Mouse (Mus musculus) CH12.LX (cell line): Measurements from ENCODE around the gene Hbs1l. TPM values are rescaled to one million over a fixed set of nuclear protein-coding genes. Genes with fewer than 3 reads are reported as not detected.

ENCODE experiments used
- DNase-seq: peaks from one replicate; pipeline ENCODE4 v3.0.0-alpha.2; 2013; ENCODE audit errors: extremely low read depth
- H3K27ac ChIP-seq: 2 replicates; pipeline ENCODE4 v1.5.1; 2012; ENCODE audit warnings: low read depth, mild to moderate bottlenecking, control low read depth, moderate library complexity; ENCODE audit not compliant: insufficient read depth
- H3K27me3 ChIP-seq: replicated peaks from 2 replicates; pipeline ENCODE3; 2012; ENCODE audit warnings: inconsistent platforms
- H3K36me3 ChIP-seq, 2 experiments: replicated peaks in 1 of 2; 2 replicates each; pipeline versions ENCODE3 to v1.6.1; 2012; ENCODE audit warnings: inconsistent platforms in 1 of 2, low read length in 1 of 2, mild to moderate bottlenecking in 1 of 2, mixed read lengths in 1 of 2, moderate library complexity in 1 of 2; ENCODE audit not compliant: control insufficient read depth in 1 of 2, insufficient read depth in 1 of 2
- H3K4me1 ChIP-seq, 2 experiments: 2 replicates each; pipeline ENCODE4 v1.6.1; 2012; ENCODE audit warnings: inconsistent platforms in 1 of 2, moderate library complexity in 1 of 2; ENCODE audit not compliant: insufficient read depth in 2 of 2, control insufficient read depth in 1 of 2
- H3K4me2 ChIP-seq: 2 replicates; pipeline ENCODE4 v1.6.1; 2012; ENCODE audit warnings: low read depth, mild to moderate bottlenecking, control low read depth; ENCODE audit not compliant: poor library complexity, insufficient read depth, severe bottlenecking
- H3K4me3 ChIP-seq, 3 experiments: fragments of 150-350 bp in 1 of 3; sonication (generic) in 1 of 3; replicated peaks in 1 of 3; 2 replicates each; pipeline versions ENCODE3 to v1.5.1; 2011 to 2012; ENCODE audit warnings: low read depth in 2 of 3, low read length in 2 of 3, mild to moderate bottlenecking in 2 of 3, moderate library complexity in 2 of 3, control low read depth in 1 of 3, improper control_type of control experiment in 1 of 3, inconsistent platforms in 1 of 3, mixed read lengths in 1 of 3; ENCODE audit not compliant: poor library complexity in 1 of 3
- H3K79me2 ChIP-seq: replicated peaks from 2 replicates; pipeline ENCODE4 v1.6.1; 2012; ENCODE audit warnings: mild to moderate bottlenecking, moderate library complexity; ENCODE audit not compliant: control insufficient read depth, poor library complexity, insufficient read depth, severe bottlenecking; ENCODE audit errors: extremely low read depth
- H3K9ac ChIP-seq: 2 replicates; pipeline ENCODE4 v1.6.1; 2012; ENCODE audit warnings: low read depth, mild to moderate bottlenecking, control low read depth, moderate library complexity; ENCODE audit not compliant: insufficient read depth
- H3K9me3 ChIP-seq: replicated peaks from 2 replicates; pipeline ENCODE3; 2012; ENCODE audit warnings: low read length, inconsistent platforms, mixed read lengths
- CHD1 ChIP-seq: IDR thresholded peaks from 2 replicates; pipeline ENCODE4 v1.6.1; 2012; ENCODE audit warnings: low read depth, low read length, improper control_type of control experiment, inconsistent platforms
- CHD2 ChIP-seq: IDR thresholded peaks from 2 replicates; pipeline ENCODE4 v1.6.1; 2011; ENCODE audit warnings: low read length, improper control_type of control experiment
- CTCF ChIP-seq, 2 experiments: IDR thresholded peaks in 1 of 2; conservative IDR thresholded peaks in 1 of 2; 2 replicates each; pipeline ENCODE4 v1.5.1; 2011 to 2012; ENCODE audit warnings: low read depth in 2 of 2, low read length in 2 of 2, improper control_type of control experiment in 1 of 2, inconsistent platforms in 1 of 2, mild to moderate bottlenecking in 1 of 2, moderate library complexity in 1 of 2
- E2F4 ChIP-seq: IDR thresholded peaks from 2 replicates; pipeline ENCODE4 v1.6.1; 2011; ENCODE audit warnings: low read depth, low read length, improper control_type of control experiment; ENCODE audit not compliant: insufficient replicate concordance
- EP300 ChIP-seq: IDR thresholded peaks from 2 replicates; pipeline ENCODE4 v1.6.1; 2011; ENCODE audit warnings: low read length, improper control_type of control experiment
- ETS1 ChIP-seq: conservative IDR thresholded peaks from 2 replicates; pipeline ENCODE4 v1.6.1; 2012; ENCODE audit warnings: low read depth, mild to moderate bottlenecking, inconsistent platforms, low read length, improper control_type of control experiment, moderate library complexity
- HCFC1 ChIP-seq: IDR thresholded peaks from 2 replicates; pipeline ENCODE4 v1.6.1; 2012; ENCODE audit warnings: low read depth, mild to moderate bottlenecking, inconsistent platforms, low read length, improper control_type of control experiment
- IRF4 ChIP-seq: IDR thresholded peaks from 2 replicates; pipeline ENCODE4 v1.6.1; 2014; ENCODE audit warnings: low read depth, mild to moderate bottlenecking, inconsistent platforms, low read length, improper control_type of control experiment
- JUN ChIP-seq: IDR thresholded peaks from 2 replicates; pipeline ENCODE4 v1.6.1; 2011; ENCODE audit warnings: low read depth, mild to moderate bottlenecking, low read length, improper control_type of control experiment, moderate library complexity; ENCODE audit not compliant: insufficient read depth
- JUND ChIP-seq: conservative IDR thresholded peaks from 2 replicates; pipeline ENCODE4 v1.6.1; 2011; ENCODE audit warnings: low read depth, low read length, improper control_type of control experiment
- MAFK ChIP-seq: IDR thresholded peaks from 2 replicates; pipeline ENCODE4 v1.6.1; 2011; ENCODE audit warnings: low read length, improper control_type of control experiment; ENCODE audit not compliant: insufficient replicate concordance
- MEF2A ChIP-seq: IDR thresholded peaks from 2 replicates; pipeline ENCODE4 v1.6.1; 2014; ENCODE audit warnings: low read depth, mild to moderate bottlenecking, inconsistent platforms, low read length, improper control_type of control experiment, borderline replicate concordance
- MXI1 ChIP-seq: IDR thresholded peaks from 2 replicates; pipeline ENCODE4 v1.6.1; 2011; ENCODE audit warnings: mild to moderate bottlenecking, low read depth, low read length, improper control_type of control experiment
- MYC ChIP-seq: IDR thresholded peaks from 2 replicates; pipeline ENCODE4 v1.6.1; 2011; ENCODE audit warnings: low read depth, mild to moderate bottlenecking, improper control_type of control experiment, low read length
- NELFE ChIP-seq: IDR thresholded peaks from 2 replicates; pipeline ENCODE4 v1.6.1; 2011; ENCODE audit warnings: low read depth, low read length, improper control_type of control experiment
- PAX5 ChIP-seq: IDR thresholded peaks from 2 replicates; pipeline ENCODE4 v1.6.1; 2012; ENCODE audit warnings: low read length, inconsistent platforms, mixed read lengths
- POLR2A ChIP-seq: IDR thresholded peaks from 2 replicates; pipeline ENCODE4 v1.6.1; 2011; ENCODE audit warnings: low read depth, mild to moderate bottlenecking, improper control_type of control experiment, low read length
- RCOR1 ChIP-seq: conservative IDR thresholded peaks from 2 replicates; pipeline ENCODE4 v1.6.1; 2012; ENCODE audit warnings: low read depth, mild to moderate bottlenecking, inconsistent platforms, low read length, improper control_type of control experiment
- SIN3A ChIP-seq: IDR thresholded peaks from 2 replicates; pipeline ENCODE4 v1.6.1; 2012; ENCODE audit warnings: low read length, improper control_type of control experiment, inconsistent platforms
- SMC3 ChIP-seq: IDR thresholded peaks from 2 replicates; pipeline ENCODE4 v1.6.1; 2011; ENCODE audit warnings: low read depth, low read length, improper control_type of control experiment
- TBP ChIP-seq: conservative IDR thresholded peaks from 2 replicates; pipeline ENCODE4 v1.6.1; 2011; ENCODE audit warnings: low read depth, low read length, improper control_type of control experiment
- UBTF ChIP-seq: IDR thresholded peaks from 2 replicates; pipeline ENCODE4 v1.6.1; 2012; ENCODE audit warnings: low read depth, mild to moderate bottlenecking, inconsistent platforms, low read length, improper control_type of control experiment, moderate library complexity
- USF1 ChIP-seq: IDR thresholded peaks from 2 replicates; pipeline ENCODE4 v1.6.1; 2014; ENCODE audit warnings: low read depth, mild to moderate bottlenecking, inconsistent platforms, low read length, improper control_type of control experiment
- ZKSCAN1 ChIP-seq: IDR thresholded peaks from 2 replicates; pipeline ENCODE4 v1.6.1; 2012; ENCODE audit warnings: low read depth, inconsistent platforms, low read length, improper control_type of control experiment, borderline replicate concordance
- ZMIZ1 ChIP-seq: IDR thresholded peaks from 2 replicates; pipeline ENCODE4 v1.6.1; 2012; ENCODE audit warnings: low read depth, mild to moderate bottlenecking, inconsistent platforms, low read length, improper control_type of control experiment
- dilution Hi-C: fragments of 300-500 bp; cut with MboI; formaldehyde crosslinking; loops from 2 replicates; pipeline ENCODE4 v1.14.3; 2020; ENCODE audit warnings: low sequenced_read_pairs; ENCODE audit not compliant: extremely low pct_unique_long_range_greater_than_20kb, extremely low pct_ligation_motif_present
- in situ Hi-C: fragments of 300-500 bp; cut with MboI; formaldehyde crosslinking; loops from 3 replicates; pipeline ENCODE4 v1.14.3; 2019; ENCODE audit warnings: low sequenced_read_pairs, low pct_ligation_motif_present, low pct_unique_long_range_greater_than_20kb, mixed read lengths
- polyA plus RNA-seq: library from polyadenylated mRNA; unstranded; fragments of >175 nt; gene quantifications from 2 replicates; pipeline ENCODE4 v1.2.1, GENCODE M21; 2012; ENCODE audit warnings: low read depth; ENCODE audit not compliant: insufficient read length
- total RNA-seq, 2 experiments: library from RNA; depleted of rRNA; stranded (reverse); fragments of 300-350 nt in 1 of 2; fragments of >200 nt in 1 of 2; gene quantifications; 2 replicates each; pipeline ENCODE4 v1.2.3; 2012 to 2014

The Hbs1l gene
- total and polyA plus RNA-seq, 3 experiments = 99.7 to 111 (median 111) TPM

- Histone ChIP-seq H3K4me3 (no peak overlapping the region), H3K4me1 (peaks cover 0 to 19% of the 10 kb centered on the region in 2 experiments; a peak in 2 of 4 replicates), H3K27ac (no peak overlapping the region), H3K9ac (no peak overlapping the region), H3K4me2 (no peak overlapping the region), H3K27me3 (no peaks in the 10 kb centered on the region), H3K9me3 (peaks cover 3% of the 10 kb centered on the region), H3K79me2 (no peaks in the 10 kb centered on the region), H3K36me3 (no peaks in the 10 kb centered on the region)
- in situ Hi-C loops (no loop called here), dilution Hi-C loops (no loop called here)
- DNase-seq = no peak
- TF ChIP-seq HCFC1 (no peak), CHD1 (no peak), E2F4 (no peak)
These were observed 110.1 kb downstream of the Hbs1l start for GRCm38 (mm10) chr10:21405707-21406534.

- DNase-seq = no peak
These were observed 114.9 kb downstream of the Hbs1l start for GRCm38 (mm10) chr10:21410711-21411110.

DNA sequence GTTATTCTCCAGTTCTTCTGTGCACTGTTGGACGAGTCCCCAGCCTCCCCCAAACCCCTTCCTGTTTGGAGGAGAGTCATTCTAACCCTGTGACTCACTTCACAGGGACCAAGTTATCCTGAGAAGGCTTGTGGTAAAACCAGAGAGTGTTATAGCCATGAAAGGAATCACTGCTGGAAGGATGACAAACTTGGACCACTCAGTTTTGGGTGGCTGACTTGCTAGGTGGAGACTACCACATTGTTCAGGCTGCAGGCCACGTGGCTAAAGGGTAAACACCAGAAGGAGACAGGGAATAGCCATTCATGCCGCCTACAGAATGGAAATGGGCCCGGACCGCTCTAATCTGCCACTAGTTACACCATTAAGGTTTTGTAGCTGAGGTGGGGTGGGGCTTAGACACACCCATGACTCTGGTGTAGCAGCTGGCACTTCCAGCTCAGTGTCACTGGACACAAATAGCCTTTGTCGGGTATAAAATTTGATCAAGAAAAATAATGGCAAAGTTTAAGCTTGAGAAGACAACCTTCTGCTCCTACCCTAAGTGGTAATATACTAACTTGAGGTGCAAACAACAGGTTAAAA lies 115.9 kb downstream of the Hbs1l start:
- no peak for TF ChIP-seq CHD2
- no peak for TF ChIP-seq UBTF
- TF ChIP-seq JUND = no peak
- TF ChIP-seq MAFK = no peak
- TF ChIP-seq RCOR1 = no peak
- no peak for TF ChIP-seq HCFC1
- no peak for TF ChIP-seq ZMIZ1
- TF ChIP-seq SMC3 = no peak
- no peak for TF ChIP-seq PAX5
- no peak for TF ChIP-seq MXI1
- no peak for TF ChIP-seq ETS1
- TF ChIP-seq IRF4 = no peak
- no peak for TF ChIP-seq CHD1
- no peak for TF ChIP-seq TBP
- TF ChIP-seq ZKSCAN1 = no peak
- no peak for TF ChIP-seq MEF2A
- TF ChIP-seq POLR2A = no peak
- TF ChIP-seq, all 38 proteins: peak for 0
- dilution Hi-C loops = no loop called here
- in situ Hi-C loops = no loop called here
- Histone ChIP-seq H3K79me2 (no peaks in the 10 kb centered on the region), H3K27me3 (no peaks in the 10 kb centered on the region), H3K4me2 (no peak overlapping the region), H3K4me1 (no peaks in the 10 kb centered on the region), H3K36me3 (no peaks in the 10 kb centered on the region), H3K27ac (no peak overlapping the region), H3K9me3 (peaks cover 3% of the 10 kb centered on the region), H3K9ac (no peak overlapping the region), H3K4me3 (no peak overlapping the region)
- DNase-seq = no peak

More at GRCm38 (mm10) chr10:21410711-21411110, 114.9 kb downstream of the Hbs1l start:
- Histone ChIP-seq H3K36me3 (no peaks in the 10 kb centered on the region), H3K79me2 (no peaks in the 10 kb centered on the region), H3K4me2 (no peak overlapping the region), H3K4me3 (no peak overlapping the region), H3K27ac (no peak overlapping the region), H3K9ac (no peak overlapping the region), H3K27me3 (no peaks in the 10 kb centered on the region), H3K4me1 (0 out of 4 replicates have a peak, but pooled peaks cover 0 to 7% of the 10 kb centered on the region in 2 experiments), H3K9me3 (peaks cover 3% of the 10 kb centered on the region)
- TF ChIP-seq USF1 (no peak), UBTF (no peak), IRF4 (no peak), RCOR1 (no peak), MYC (no peak), JUN (no peak), PAX5 (no peak), MAFK (no peak), ZMIZ1 (no peak), HCFC1 (no peak), ZKSCAN1 (no peak), EP300 (no peak), SMC3 (no peak), NELFE (no peak), CTCF (conservative IDR thresholded peaks at IDR 0.05 in 1 of 2, IDR thresholded peaks at IDR 0.05 in 1 of 2; ENCODE audit: low read depth in 2 of 2, low read length in 2 of 2) (no peak), SIN3A (no peak), CHD2 (no peak)
- in situ Hi-C loops = no loop called here
- dilution Hi-C loops = no loop called here
